Mouse (Mus musculus) kidney, postnatal 4 days (tissue): ENCODE data around the gene Gars.
A peak's percentile ranks its signal among the peaks of the same experiment; 100 is the strongest.

Experiments
- DNase-seq, 2 experiments: peaks; one replicate each; pipeline ENCODE4 v3.0.0; 2021; ENCODE audit warnings: mixed read lengths in 2 of 2

Gars gene

GRCm38 (mm10) chr6:55098030-55098429, 60.2 kb downstream of the Gars start:
- no peak for DNase-seq

- no peak for DNase-seq
Observed at GRCm38 (mm10) chr6:55098603-55099002, 60.8 kb downstream of the Gars start.

GRCm38 (mm10) chr6:55108358-55108757, 70.6 kb downstream of the Gars start:
- DNase-seq = peak; percentile 81 to 86

- peak; percentile 40 to 41 for DNase-seq
Observed at GRCm38 (mm10) chr6:55117325-55118109, 79.7 kb downstream of the Gars start.

- DNase-seq = no peak
Observed at GRCm38 (mm10) chr6:55123056-55123455, 85.2 kb downstream of the Gars start.

GRCm38 (mm10) chr6:55126576-55126975, 88.8 kb downstream of the Gars start:
- DNase-seq = no peak

GRCm38 (mm10) chr6:55128391-55128790, 90.6 kb downstream of the Gars start:
- DNase-seq = no peak
